In genomic region chr7:130533316-130534260, GRCm38 (mm10) we compare ENCODE assay signal across 8 mouse cellular contexts. TPM values are rescaled to one million over a fixed set of nuclear protein-coding genes. Genes with fewer than 3 reads are reported as not detected.
A peak's percentile ranks its signal among the peaks of the same experiment; 100 is the strongest.
DNase-seq lines count a peak whose midpoint lies in the region; ATAC-seq and TF ChIP-seq lines count a peak whose summit lies in the region.

No protein-coding gene starts in this region.

- no peak overlapping the region for H3K4me3 ChIP-seq in bone marrow, adult 2 months (replicated peaks; ENCODE audit: control insufficient read depth, low read depth, low read length)
- H3K4me3 ChIP-seq in heart, embryonic 11.5 days (ENCODE audit: low read depth, low read length) = no peak overlapping the region
- no peak overlapping the region for H3K4me3 ChIP-seq in kidney, embryonic 15.5 days (replicated peaks)

- H3K9me3 ChIP-seq in heart, embryonic 11.5 days (replicated peaks; ENCODE audit: control insufficient read depth, low read length) = no peaks in the 10 kb centered on the region
- no peaks in the 10 kb centered on the region for H3K9me3 ChIP-seq in kidney, embryonic 15.5 days (replicated peaks)

- ATAC-seq in erythroid progenitor cell, adult 5-6 weeks (replicated peaks; ENCODE audit: low FRiP score, poor library complexity, severe bottlenecking) = peak; percentile 95
- ATAC-seq in heart, embryonic 11.5 days (replicated peaks; ENCODE audit: insufficient number of reproducible peaks, low FRiP score, low TSS enrichment) = peak; percentile 55; the same call in 1 of the 2 replicates
- 0 out of 2 replicates have a peak, but pooled peaks have one; percentile 58 for ATAC-seq in kidney, embryonic 15.5 days (replicated peaks; ENCODE audit: low FRiP score)
- ATAC-seq in monocyte, adult 5-6 weeks (replicated peaks; ENCODE audit: insufficient number of reproducible peaks, low FRiP score, low TSS enrichment, poor library complexity, severe bottlenecking) = peak; percentile 100

- no peaks in the 10 kb centered on the region for H3K27me3 ChIP-seq in heart, embryonic 11.5 days (ENCODE audit: control insufficient read depth, insufficient read depth, low read length)
- H3K27me3 ChIP-seq in kidney, embryonic 15.5 days = no peaks in the 10 kb centered on the region

- peak; percentile 96 for TF ChIP-seq CTCF in bone marrow, adult 2 months (IDR thresholded peaks at IDR 0.05; ENCODE audit: control insufficient read depth, insufficient read depth, low read length)

- peaks cover 15% of the 10 kb centered on the region for H3K36me3 ChIP-seq in heart, embryonic 11.5 days (ENCODE audit: control insufficient read depth, insufficient read depth, low read length)
- H3K36me3 ChIP-seq in kidney, embryonic 15.5 days = peaks cover 81% of the 10 kb centered on the region

- no peak overlapping the region for H3K4me2 ChIP-seq in heart, embryonic 11.5 days
- no peak overlapping the region for H3K4me2 ChIP-seq in kidney, embryonic 15.5 days

- DNase-seq in A20 (ENCODE audit: low read depth, low spot score) (peak; percentile 72), liver (peak; percentile 84)
- DNase-seq in spleen, postnatal 36 days (ENCODE audit: low spot score in 2 of 2) = peak; percentile 75 to 80

- 0 out of 2 replicates have a peak overlapping the region, but pooled peaks have one; percentile 4 for H3K27ac ChIP-seq in bone marrow, adult 2 months (ENCODE audit: control insufficient read depth, insufficient read depth, low read depth, low read length, poor library complexity)
- H3K27ac ChIP-seq in heart, embryonic 11.5 days (ENCODE audit: low read depth, low read length) = peak overlapping the region; percentile 29; the same call in 1 of the 2 replicates
- H3K27ac ChIP-seq in kidney, embryonic 15.5 days = no peak overlapping the region

- TF ChIP-seq POLR2A in bone marrow, adult 2 months (IDR thresholded peaks at IDR 0.05; ENCODE audit: borderline replicate concordance, control insufficient read depth, low read depth, low read length) = no peak

- no peak overlapping the region for H3K9ac ChIP-seq in heart, embryonic 11.5 days (ENCODE audit: low read depth, low read length)
- H3K9ac ChIP-seq in kidney, embryonic 15.5 days = no peak overlapping the region

- 27% methylated on average over 25 of the region's 25 CpGs for WGBS in bone marrow, adult 2 months
- 47% methylated on average over 24 of the region's 25 CpGs for WGBS in heart, embryonic 11.5 days (ENCODE audit: insufficient replicate concordance)
- 53% methylated on average over 24 of the region's 25 CpGs for WGBS in kidney, embryonic 15.5 days

- no peaks in the 10 kb centered on the region for H3K4me1 ChIP-seq in bone marrow, adult 2 months (ENCODE audit: control insufficient read depth, insufficient read depth, low read length)
- H3K4me1 ChIP-seq in heart, embryonic 11.5 days (ENCODE audit: control insufficient read depth, insufficient read depth, low read length) = 0 out of 2 replicates have a peak, but pooled peaks cover 3% of the 10 kb centered on the region
- H3K4me1 ChIP-seq in kidney, embryonic 15.5 days = no peaks in the 10 kb centered on the region

RNA-seq across cellular contexts. Expression of gene Ate1, which starts 13.4 kb away (rescaled TPM):
- 11.9 and 13.7 TPM in 2 replicates for polyA plus RNA-seq in bone marrow, adult 2 months (2011; ENCODE audit: insufficient read depth, insufficient read length, low replicate concordance, missing spikeins)
- 14.7 and 16.6 TPM in 2 replicates for total RNA-seq in erythroid progenitor cell, adult 5-6 weeks (2015; ENCODE audit: low replicate concordance)
- 31.7 and 38.2 TPM in 2 replicates for total RNA-seq in erythroid progenitor cell, adult 5-6 weeks (2017; ENCODE audit: low replicate concordance)
- 55.5 and 67.1 TPM in 2 replicates for polyA plus RNA-seq in heart, embryonic 11.5 days (2014; fragmentation: Nextera tagmentation; extraction: Ambion mirVana)
- 72.3 and 75.5 TPM in 2 replicates for polyA plus RNA-seq in kidney, embryonic 15.5 days (2015; fragmentation: Nextera tagmentation; extraction: Ambion mirVana)
- 54.3 to 92.1 TPM (median 63.5 TPM) in 3 replicates for total RNA-seq in monocyte, adult 5-6 weeks (2017)

RNA-seq across cellular contexts. Expression of gene Nsmce4a, which starts 39.3 kb away (rescaled TPM):
- polyA plus RNA-seq in bone marrow, adult 2 months (2011; ENCODE audit: insufficient read depth, insufficient read length, low replicate concordance, missing spikeins) = 63.4 and 84.2 TPM in 2 replicates
- 119 and 159 TPM in 2 replicates for total RNA-seq in erythroid progenitor cell, adult 5-6 weeks (2015; ENCODE audit: low replicate concordance)
- total RNA-seq in erythroid progenitor cell, adult 5-6 weeks (2017; ENCODE audit: low replicate concordance) = 110 and 118 TPM in 2 replicates
- polyA plus RNA-seq in heart, embryonic 11.5 days (2014; fragmentation: Nextera tagmentation; extraction: Ambion mirVana) = 137 and 146 TPM in 2 replicates
- polyA plus RNA-seq in kidney, embryonic 15.5 days (2015; fragmentation: Nextera tagmentation; extraction: Ambion mirVana) = 170 TPM in 2 replicates
- total RNA-seq in monocyte, adult 5-6 weeks (2017) = 155 to 185 TPM (median 183 TPM) in 3 replicates

RNA-seq across cellular contexts. Expression of gene Tacc2, which starts 43.6 kb away (rescaled TPM):
- 4.4 and 12.0 TPM in 2 replicates for polyA plus RNA-seq in bone marrow, adult 2 months (2011; ENCODE audit: insufficient read depth, insufficient read length, low replicate concordance, missing spikeins)
- 0.72 and 5.0 TPM in 2 replicates for total RNA-seq in erythroid progenitor cell, adult 5-6 weeks (2015; ENCODE audit: low replicate concordance)
- 0.30 and 0.77 TPM in 2 replicates for total RNA-seq in erythroid progenitor cell, adult 5-6 weeks (2017; ENCODE audit: low replicate concordance)
- polyA plus RNA-seq in heart, embryonic 11.5 days (2014; fragmentation: Nextera tagmentation; extraction: Ambion mirVana) = 42.2 and 48.9 TPM in 2 replicates
- polyA plus RNA-seq in kidney, embryonic 15.5 days (2015; fragmentation: Nextera tagmentation; extraction: Ambion mirVana) = 31.4 and 35.9 TPM in 2 replicates
- total RNA-seq in monocyte, adult 5-6 weeks (2017) = 0.43 to 1.5 TPM in 2 of 3 replicates, not detected in the other
